Mouse (Mus musculus): ENCODE data around the gene Ier3. TPM values are rescaled to one million over a fixed set of nuclear protein-coding genes. Genes with fewer than 3 reads are reported as not detected.

The Ier3 gene
- polyA plus RNA-seq (2015; fragmentation: Nextera tagmentation; extraction: Ambion mirVana): 15.8 and 19.4 TPM in 2 replicates

DNA sequence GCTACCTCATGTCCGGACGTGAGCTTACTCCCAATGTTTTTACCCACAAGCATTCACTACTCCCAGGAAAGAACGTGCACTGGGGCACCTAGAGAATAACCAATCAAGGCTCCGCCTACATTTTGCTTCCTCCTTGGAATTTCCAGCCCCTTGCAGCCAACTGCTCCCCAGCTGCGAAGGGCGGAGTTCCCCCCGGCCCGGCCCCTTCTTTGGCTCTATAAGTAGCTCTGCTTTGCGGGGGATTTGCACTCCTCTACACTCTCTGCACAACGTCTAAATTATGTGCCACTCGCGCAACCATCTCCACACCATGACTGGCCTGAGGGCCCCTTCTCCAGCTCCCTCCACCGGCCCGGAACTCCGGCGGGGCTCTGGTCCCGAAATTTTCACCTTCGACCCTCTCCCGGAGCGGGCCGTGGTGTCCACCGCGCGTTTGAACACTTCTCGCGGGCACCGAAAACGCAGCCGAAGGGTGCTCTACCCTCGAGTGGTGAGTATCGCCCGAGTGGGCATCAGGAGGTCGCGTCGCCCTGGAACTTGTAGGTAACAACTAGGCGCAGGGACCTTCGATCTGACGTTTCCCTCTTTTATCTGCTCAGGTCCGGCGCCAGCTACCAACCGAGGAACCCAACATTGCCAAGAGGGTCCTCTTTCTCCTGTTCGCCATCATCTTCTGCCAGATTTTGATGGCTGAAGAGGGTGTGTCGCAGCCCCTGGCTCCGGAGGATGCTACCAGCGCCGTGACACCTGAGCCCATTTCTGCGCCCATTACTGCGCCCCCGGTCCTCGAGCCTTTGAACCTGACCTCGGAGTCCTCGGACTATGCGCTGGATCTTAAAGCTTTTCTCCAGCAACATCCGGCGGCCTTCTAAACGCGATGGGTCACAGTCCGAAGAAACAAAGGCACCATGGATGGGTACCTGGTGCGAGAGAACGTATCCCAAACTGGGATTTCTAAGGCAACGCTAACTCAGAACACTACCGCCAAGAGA lies at the start of gene Ier3:
Gene Ier3 (plus strand): TSS at position 246 of the 992 bp plus-strand sequence.
- H3K9me3 ChIP-seq (replicated peaks; ENCODE audit: control insufficient read depth, low read length): no peaks in the 10 kb centered on the region
- H3K4me2 ChIP-seq (ENCODE audit: low read depth, low read length): peak within 1 kb of the TSS; percentile 96
- peak within 1 kb of the TSS; percentile 84 for H3K4me3 ChIP-seq (ENCODE audit: low read depth, low read length)
- peak within 1 kb of the TSS; percentile 96 for H3K27ac ChIP-seq (ENCODE audit: low read length)
- H3K27me3 ChIP-seq (ENCODE audit: control insufficient read depth, insufficient read depth, low read depth, low read length): no peaks in the 10 kb centered on the region
- H3K36me3 ChIP-seq (ENCODE audit: control insufficient read depth, insufficient read depth): no peaks in the 10 kb centered on the region
- peak; percentile 35 for ATAC-seq (ENCODE audit: low read depth)
- H3K9ac ChIP-seq (ENCODE audit: low read depth, low read length): peak within 1 kb of the TSS; percentile 85
- peaks cover 47% of the 10 kb centered on the region for H3K4me1 ChIP-seq (ENCODE audit: control insufficient read depth, low read depth, low read length)
- WGBS (ENCODE audit: insufficient replicate concordance): under 1% methylated on average over 62 of the region's 62 CpGs

DNA sequence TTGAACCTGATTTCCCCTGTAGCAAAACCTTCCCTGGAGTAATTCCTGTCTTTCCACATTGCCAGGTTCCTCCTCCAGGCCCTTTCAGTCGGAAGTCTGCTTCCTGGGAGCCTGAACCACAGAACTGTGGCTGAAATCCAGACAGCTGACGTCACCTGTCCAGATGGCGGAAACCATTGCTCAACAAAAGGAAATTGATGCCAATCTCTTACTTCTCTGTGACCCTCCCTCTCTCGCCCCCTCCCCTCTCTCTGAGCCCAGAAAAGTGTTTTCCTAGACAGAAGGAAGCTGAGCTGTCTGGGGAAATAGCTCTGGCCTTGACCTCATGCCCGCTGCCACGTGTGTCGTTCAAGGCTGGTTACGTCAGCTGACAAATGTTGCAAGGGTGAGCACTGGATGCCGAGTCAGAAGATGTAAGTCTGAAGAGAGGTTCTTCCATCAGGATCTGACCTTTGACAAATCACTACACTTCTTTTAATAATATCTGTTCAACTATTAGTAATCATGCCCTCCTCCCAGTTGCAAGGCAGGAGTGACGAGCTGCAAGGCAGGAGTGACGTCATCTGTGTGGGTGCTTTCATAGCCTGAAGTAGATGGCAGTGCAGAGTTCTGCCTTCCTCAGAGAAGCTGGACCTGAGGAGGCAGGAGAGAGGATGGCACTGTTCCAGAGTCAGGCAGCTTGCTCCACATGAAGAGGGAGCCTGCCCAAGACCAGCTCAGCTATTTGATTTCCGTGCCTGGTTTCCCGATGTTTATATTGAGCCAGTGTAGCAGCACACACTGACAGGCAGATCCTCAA lies 44.5 kb upstream of the Ier3 start:
- Histone ChIP-seq H3K36me3 (ENCODE audit: control insufficient read depth, insufficient read depth) (no peaks in the 10 kb centered on the region), H3K9ac (ENCODE audit: low read depth, low read length) (no peak overlapping the region), H3K27me3 (ENCODE audit: control insufficient read depth, insufficient read depth, low read depth, low read length) (no peaks in the 10 kb centered on the region), H3K4me3 (ENCODE audit: low read depth, low read length) (no peak overlapping the region), H3K4me2 (ENCODE audit: low read depth, low read length) (no peak overlapping the region), H3K9me3 (replicated peaks; ENCODE audit: control insufficient read depth, low read length) (no peaks in the 10 kb centered on the region), H3K4me1 (ENCODE audit: control insufficient read depth, low read depth, low read length) (peaks cover 17% of the 10 kb centered on the region), H3K27ac (ENCODE audit: low read length) (no peak overlapping the region)
- peak; percentile 24; the same call in 1 of the 2 replicates for ATAC-seq (ENCODE audit: low read depth)
- 27% methylated on average over 13 of the region's 13 CpGs for WGBS (ENCODE audit: insufficient replicate concordance)

DNA sequence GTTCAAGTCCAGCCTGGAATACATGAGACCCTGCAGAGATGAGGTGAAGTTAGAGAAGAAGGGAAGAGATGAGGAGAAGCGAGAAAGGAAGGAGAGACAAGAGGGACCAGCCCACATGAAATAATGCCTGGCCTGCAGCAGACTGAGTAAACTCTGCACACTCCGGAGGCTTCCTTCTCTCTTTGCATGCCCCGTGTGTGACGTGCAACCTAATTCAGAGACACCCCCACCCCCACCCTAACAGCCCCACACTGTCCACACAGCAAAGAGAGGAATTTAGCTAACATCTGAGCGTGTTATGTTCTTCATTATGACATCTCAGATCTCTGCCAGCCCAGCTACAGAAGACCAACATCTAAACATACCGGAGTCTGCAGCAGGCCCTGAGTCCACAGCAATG lies 42.5 kb upstream of the Ier3 start:
- ATAC-seq (ENCODE audit: low read depth): no peak
- H3K27ac ChIP-seq (ENCODE audit: low read length): no peak overlapping the region

DNA sequence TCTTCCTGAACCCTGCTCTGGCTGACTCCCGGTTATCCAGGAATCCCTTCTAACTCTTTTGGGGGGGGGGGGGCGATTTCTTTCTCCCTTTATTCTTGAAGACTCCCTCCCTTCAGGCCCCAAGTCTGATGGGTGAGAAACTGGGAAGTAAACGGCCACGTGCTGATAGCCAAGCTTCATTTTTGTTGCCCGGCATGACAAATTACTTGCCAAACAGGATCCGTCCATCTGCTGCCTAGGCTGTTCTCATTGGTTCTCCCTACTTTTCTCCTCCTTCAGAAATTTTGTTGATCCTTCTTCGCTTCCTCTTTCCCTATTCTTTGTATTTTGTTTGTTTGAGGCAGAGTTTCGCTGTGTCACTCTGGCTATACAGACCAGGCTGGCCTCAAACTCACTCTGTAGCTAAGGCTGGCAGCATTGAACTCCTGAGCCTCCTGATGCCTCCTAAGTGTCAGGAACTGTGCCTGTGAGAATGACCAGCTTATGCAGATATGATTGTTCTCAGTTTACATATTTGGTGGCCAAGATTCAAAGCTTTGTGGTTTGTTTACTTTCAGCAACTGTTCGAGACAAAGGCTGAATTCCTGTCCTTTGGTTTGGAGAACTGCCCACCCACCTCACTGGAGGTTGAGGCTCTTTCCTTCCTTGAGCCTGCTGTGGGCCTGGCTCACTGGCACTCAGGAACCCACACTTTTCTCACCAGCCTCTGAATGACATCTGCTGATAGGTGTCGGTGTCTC lies 41.8 kb upstream of the Ier3 start:
- H3K36me3 ChIP-seq (ENCODE audit: control insufficient read depth, insufficient read depth): no peaks in the 10 kb centered on the region
- peaks cover 27% of the 10 kb centered on the region for H3K4me1 ChIP-seq (ENCODE audit: control insufficient read depth, low read depth, low read length)
- 43% methylated on average over 10 of the region's 10 CpGs for WGBS (ENCODE audit: insufficient replicate concordance)
- H3K4me2 ChIP-seq (ENCODE audit: low read depth, low read length): no peak overlapping the region
- no peak for ATAC-seq (ENCODE audit: low read depth)
- no peak overlapping the region for H3K9ac ChIP-seq (ENCODE audit: low read depth, low read length)
- no peaks in the 10 kb centered on the region for H3K27me3 ChIP-seq (ENCODE audit: control insufficient read depth, insufficient read depth, low read depth, low read length)
- H3K9me3 ChIP-seq (replicated peaks; ENCODE audit: control insufficient read depth, low read length): no peaks in the 10 kb centered on the region
- no peak overlapping the region for H3K4me3 ChIP-seq (ENCODE audit: low read depth, low read length)
- H3K27ac ChIP-seq (ENCODE audit: low read length): no peak overlapping the region

More for the DNA sequence above, 42.5 kb upstream of the Ier3 start:
- Histone ChIP-seq H3K27me3 (ENCODE audit: control insufficient read depth, insufficient read depth, low read depth, low read length) (no peaks in the 10 kb centered on the region), H3K4me2 (ENCODE audit: low read depth, low read length) (no peak overlapping the region), H3K9me3 (replicated peaks; ENCODE audit: control insufficient read depth, low read length) (no peaks in the 10 kb centered on the region), H3K36me3 (ENCODE audit: control insufficient read depth, insufficient read depth) (no peaks in the 10 kb centered on the region), H3K9ac (ENCODE audit: low read depth, low read length) (no peak overlapping the region), H3K4me1 (ENCODE audit: control insufficient read depth, low read depth, low read length) (peaks cover 23% of the 10 kb centered on the region), H3K4me3 (ENCODE audit: low read depth, low read length) (no peak overlapping the region)
- WGBS (ENCODE audit: insufficient replicate concordance): 49% methylated on average over 6 of the region's 6 CpGs

DNA sequence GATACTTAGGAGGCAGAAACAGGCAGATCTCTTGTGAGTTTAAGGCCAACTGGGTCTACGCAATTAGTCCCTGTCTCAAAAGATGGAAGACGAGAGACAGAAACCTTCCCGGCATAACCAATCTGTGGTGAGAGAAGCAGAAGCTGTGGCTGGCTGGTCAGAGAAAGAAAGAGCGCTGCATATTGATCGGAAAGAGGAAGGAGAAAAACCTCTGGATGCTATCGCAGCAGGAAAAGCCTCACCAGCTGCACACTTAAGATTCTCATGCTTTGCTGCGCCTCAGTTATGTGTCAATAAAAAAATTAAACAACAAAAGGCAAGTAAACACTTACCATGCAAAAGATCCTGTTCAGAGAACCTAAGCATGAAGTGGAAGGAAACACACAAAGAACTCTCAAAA lies 41.1 kb upstream of the Ier3 start:
- no peak for ATAC-seq (ENCODE audit: low read depth)
- Histone ChIP-seq H3K27me3 (ENCODE audit: control insufficient read depth, insufficient read depth, low read depth, low read length) (no peaks in the 10 kb centered on the region), H3K4me3 (ENCODE audit: low read depth, low read length) (no peak overlapping the region), H3K9me3 (replicated peaks; ENCODE audit: control insufficient read depth, low read length) (no peaks in the 10 kb centered on the region), H3K4me2 (ENCODE audit: low read depth, low read length) (no peak overlapping the region), H3K27ac (ENCODE audit: low read length) (no peak overlapping the region), H3K4me1 (ENCODE audit: control insufficient read depth, low read depth, low read length) (peaks cover 27% of the 10 kb centered on the region), H3K9ac (ENCODE audit: low read depth, low read length) (no peak overlapping the region), H3K36me3 (ENCODE audit: control insufficient read depth, insufficient read depth) (no peaks in the 10 kb centered on the region)
- 32% methylated on average over 7 of the region's 7 CpGs for WGBS (ENCODE audit: insufficient replicate concordance)

DNA sequence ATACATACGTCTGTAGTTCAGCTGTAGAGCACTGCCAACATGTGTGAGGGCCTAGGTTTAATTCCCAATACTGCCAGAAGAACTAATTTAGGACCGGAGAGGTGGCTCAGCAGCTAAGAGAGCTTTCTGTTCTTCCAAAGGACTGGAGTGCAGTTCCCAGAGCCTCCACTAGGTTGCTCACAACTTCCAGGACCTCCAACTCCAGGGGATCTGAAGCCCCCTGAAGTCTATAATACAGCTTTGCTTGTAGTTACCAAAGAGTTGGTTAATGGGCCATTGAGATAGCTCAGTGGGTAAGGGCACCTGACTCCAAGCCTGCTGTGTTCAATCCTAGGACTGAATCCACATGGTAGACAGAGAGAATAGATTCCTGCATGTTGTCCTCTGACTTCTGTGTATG lies 39.1 kb upstream of the Ier3 start:
- H3K27ac ChIP-seq (ENCODE audit: low read length): no peak overlapping the region
- H3K4me3 ChIP-seq (ENCODE audit: low read depth, low read length): no peak overlapping the region
- H3K9me3 ChIP-seq (replicated peaks; ENCODE audit: control insufficient read depth, low read length): no peaks in the 10 kb centered on the region
- 55% methylated on average over 2 of the region's 2 CpGs for WGBS (ENCODE audit: insufficient replicate concordance)
- ATAC-seq (ENCODE audit: low read depth): no peak
- H3K4me1 ChIP-seq (ENCODE audit: control insufficient read depth, low read depth, low read length): peaks cover 19% of the 10 kb centered on the region
- H3K36me3 ChIP-seq (ENCODE audit: control insufficient read depth, insufficient read depth): no peaks in the 10 kb centered on the region
- no peak overlapping the region for H3K9ac ChIP-seq (ENCODE audit: low read depth, low read length)
- H3K27me3 ChIP-seq (ENCODE audit: control insufficient read depth, insufficient read depth, low read depth, low read length): no peaks in the 10 kb centered on the region
- H3K4me2 ChIP-seq (ENCODE audit: low read depth, low read length): no peak overlapping the region

DNA sequence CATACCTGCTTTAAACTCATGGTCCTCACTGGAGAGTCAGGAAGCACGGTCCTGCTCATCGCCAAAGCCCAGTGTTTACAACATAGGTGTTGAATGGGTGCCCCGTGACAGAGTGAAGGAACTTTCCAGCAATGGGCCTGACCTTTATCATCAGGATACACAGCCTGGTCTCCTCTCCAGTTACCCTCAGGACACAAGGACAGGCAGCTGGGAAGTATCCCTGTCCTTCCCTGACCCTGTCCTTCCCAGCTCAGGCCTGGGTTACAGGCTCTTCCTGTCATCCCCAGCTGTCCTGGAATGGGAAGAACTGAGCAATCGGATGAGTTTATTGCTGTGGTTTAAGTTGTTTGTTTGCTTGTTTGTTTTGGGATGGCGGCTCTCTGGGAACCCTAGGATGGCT lies 38.6 kb upstream of the Ier3 start:
- no peaks in the 10 kb centered on the region for H3K36me3 ChIP-seq (ENCODE audit: control insufficient read depth, insufficient read depth)
- H3K9ac ChIP-seq (ENCODE audit: low read depth, low read length): no peak overlapping the region
- 78% methylated on average over 5 of the region's 5 CpGs for WGBS (ENCODE audit: insufficient replicate concordance)
- no peak for ATAC-seq (ENCODE audit: low read depth)
- no peak overlapping the region for H3K4me2 ChIP-seq (ENCODE audit: low read depth, low read length)
- peaks cover 19% of the 10 kb centered on the region for H3K4me1 ChIP-seq (ENCODE audit: control insufficient read depth, low read depth, low read length)
- no peaks in the 10 kb centered on the region for H3K27me3 ChIP-seq (ENCODE audit: control insufficient read depth, insufficient read depth, low read depth, low read length)
- H3K27ac ChIP-seq (ENCODE audit: low read length): no peak overlapping the region
- no peaks in the 10 kb centered on the region for H3K9me3 ChIP-seq (replicated peaks; ENCODE audit: control insufficient read depth, low read length)
- H3K4me3 ChIP-seq (ENCODE audit: low read depth, low read length): no peak overlapping the region

DNA sequence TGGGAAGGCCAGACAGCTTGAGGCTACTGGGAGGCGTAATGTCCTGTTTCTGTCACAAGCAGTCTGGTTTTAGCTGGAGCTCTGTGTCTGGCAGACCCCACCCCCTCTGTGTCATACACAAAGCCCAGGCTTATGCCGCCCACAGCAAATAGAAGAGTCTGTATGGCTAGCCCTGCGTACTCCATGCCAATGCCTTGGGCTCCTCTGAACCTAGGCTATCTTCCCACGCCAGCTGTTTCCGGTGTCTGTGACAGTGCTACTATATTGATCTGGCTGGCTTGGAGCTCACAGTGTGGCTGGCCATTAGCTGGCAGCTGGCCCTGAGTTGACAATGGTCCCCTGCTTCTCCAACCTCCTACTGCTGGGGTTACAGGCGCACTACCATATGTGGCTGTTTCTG lies 37.5 kb upstream of the Ier3 start:
- Histone ChIP-seq H3K4me2 (ENCODE audit: low read depth, low read length) (no peak overlapping the region), H3K4me3 (ENCODE audit: low read depth, low read length) (no peak overlapping the region), H3K27ac (ENCODE audit: low read length) (no peak overlapping the region), H3K4me1 (ENCODE audit: control insufficient read depth, low read depth, low read length) (peaks cover 19% of the 10 kb centered on the region), H3K9ac (ENCODE audit: low read depth, low read length) (no peak overlapping the region; the same call in 1 of the 2 replicates), H3K27me3 (ENCODE audit: control insufficient read depth, insufficient read depth, low read depth, low read length) (no peaks in the 10 kb centered on the region), H3K36me3 (ENCODE audit: control insufficient read depth, insufficient read depth) (no peaks in the 10 kb centered on the region), H3K9me3 (replicated peaks; ENCODE audit: control insufficient read depth, low read length) (no peaks in the 10 kb centered on the region)
- 42% methylated on average over 6 of the region's 6 CpGs for WGBS (ENCODE audit: insufficient replicate concordance)
- peak; percentile 65 for ATAC-seq (ENCODE audit: low read depth)

All from liver, embryonic 16.5 days (tissue).